Mouse (Mus musculus) adrenal gland, postnatal 25 days (tissue): Measurements from ENCODE around the gene Zfp512b. TPM values are rescaled to one million over a fixed set of nuclear protein-coding genes. Genes with fewer than 3 reads are reported as not detected.

Source experiments
- DNase-seq: peaks from one replicate; pipeline ENCODE4 v3.0.0; 2021; ENCODE audit warnings: mixed read lengths
- total RNA-seq: library from RNA; stranded (reverse); gene quantifications from 2 replicates; pipeline ENCODE4 v1.2.3, GENCODE M21; 2021

The Zfp512b gene
- total RNA-seq, 1 experiment from 2014 or later, result 81.6 TPM

DNA sequence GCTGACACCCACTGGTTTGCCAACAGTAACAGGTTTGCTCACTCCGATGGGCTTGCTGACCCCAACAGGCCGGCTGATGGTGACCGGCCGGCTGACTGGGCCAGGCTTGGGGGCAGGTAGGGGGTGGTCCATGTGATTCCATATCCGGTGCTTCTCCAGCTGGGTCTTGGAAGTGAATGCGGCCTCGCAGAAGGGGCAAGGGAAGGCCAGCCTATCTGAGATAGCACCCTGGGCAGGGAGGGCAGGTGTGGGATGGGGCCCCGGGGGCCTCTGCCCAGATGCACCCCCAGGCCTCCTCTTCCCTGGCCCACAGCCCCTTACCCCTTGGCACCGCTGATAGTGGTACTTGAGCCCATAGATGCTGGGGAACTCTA lies 2.9 kb downstream of the Zfp512b start:
- no peak for DNase-seq

DNA sequence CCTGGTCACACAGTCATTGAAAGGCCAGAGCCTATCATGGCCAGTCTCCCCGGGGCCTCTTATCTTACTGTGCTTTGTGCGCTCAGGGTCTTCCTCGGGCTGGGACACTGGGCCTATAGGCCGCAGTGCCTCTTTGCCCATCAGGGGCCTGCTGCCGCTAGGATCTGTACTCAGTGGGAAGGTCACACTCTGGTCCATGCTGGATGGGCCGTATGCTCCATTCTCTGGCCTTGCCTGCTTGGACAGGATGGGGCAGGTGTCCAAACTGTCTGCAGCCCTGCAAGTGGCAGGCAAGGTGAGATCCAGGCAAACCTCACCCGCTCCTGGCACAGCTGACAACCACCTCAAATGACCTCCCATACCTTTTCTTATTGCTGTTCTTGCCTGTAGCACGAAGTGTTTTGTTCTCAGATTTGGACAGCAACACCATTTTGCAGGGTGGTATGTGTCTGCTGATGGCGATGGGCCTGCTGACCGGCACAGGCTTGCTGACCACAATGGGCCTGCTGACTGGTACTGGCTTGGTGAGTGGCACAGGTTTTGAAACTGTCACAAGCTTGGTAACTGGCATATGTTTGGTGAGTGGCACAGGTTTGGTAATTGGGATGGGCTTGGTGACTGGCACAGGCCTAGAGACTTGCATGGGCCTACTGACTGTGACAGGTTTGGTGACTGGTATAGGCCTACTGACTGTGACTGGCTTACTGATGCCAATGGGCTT lies 3.4 kb downstream of the Zfp512b start:
- no peak for DNase-seq

DNA sequence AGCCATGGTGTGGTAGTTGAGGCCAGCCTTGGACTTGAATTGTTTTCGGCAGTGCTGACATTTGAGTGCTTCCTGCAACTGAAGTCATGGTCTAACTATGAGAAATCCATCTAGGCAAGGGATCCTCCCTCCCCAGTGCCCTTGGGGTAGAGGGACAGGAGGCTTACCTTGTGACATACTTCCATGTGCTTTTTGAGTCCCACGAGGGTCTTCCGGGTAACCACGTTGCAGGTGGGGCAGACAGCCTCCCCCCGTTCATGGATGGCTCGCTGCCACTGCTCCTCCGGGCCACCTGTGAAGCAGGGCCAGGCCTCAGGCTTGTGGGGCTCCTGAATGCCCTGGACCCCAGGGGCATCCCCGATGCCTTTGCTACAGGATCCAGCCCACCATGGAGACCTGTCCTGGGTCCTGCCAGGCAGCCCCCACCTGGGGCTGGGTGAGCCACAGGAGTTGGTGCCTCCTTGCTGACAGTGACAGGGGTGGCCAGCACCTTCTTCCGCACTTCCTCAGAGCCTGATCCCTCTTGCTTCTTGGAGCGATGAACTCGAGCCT lies 4.3 kb downstream of the Zfp512b start:
- no peak for DNase-seq

DNA sequence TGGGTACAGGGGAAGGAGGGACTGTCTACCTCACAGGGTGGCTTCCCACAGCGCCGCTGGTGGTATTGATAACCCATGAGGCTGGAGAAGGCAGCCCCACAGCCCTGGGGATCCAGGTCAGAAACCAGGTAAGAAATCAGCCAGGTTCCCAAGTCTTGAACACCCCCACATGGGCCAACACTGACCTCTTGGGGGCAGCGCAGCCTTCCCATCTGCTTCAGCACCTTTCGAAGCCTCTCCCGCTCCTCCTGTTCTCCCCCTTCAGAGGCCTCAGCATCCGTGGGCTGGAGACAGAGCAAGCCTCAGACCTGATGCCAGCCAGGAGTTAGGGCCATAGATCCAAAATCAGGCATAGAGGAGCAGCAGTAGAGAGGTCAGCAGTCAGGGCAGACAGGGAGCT lies 4.8 kb downstream of the Zfp512b start:
- no peak for DNase-seq

DNA sequence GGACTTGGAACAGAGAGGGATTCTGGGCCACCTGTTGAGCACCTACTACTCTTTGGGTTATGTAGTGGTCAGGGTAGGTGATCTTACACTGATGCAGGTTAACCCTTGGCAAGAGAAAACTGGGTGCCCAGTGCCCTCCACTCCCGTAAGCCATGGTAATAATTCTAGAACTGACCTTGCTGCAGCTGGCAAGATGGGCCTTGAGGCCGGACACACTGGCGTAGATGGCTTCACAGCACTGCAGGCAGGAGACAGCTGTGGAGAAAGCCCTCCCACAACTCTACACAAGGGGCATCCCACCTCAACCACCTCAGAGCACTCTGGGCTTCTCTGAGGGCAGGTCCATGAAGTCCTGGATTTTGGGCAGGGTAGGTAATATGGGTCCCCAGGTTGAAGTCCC lies 6.5 kb downstream of the Zfp512b start:
- DNase-seq, result no peak

DNA sequence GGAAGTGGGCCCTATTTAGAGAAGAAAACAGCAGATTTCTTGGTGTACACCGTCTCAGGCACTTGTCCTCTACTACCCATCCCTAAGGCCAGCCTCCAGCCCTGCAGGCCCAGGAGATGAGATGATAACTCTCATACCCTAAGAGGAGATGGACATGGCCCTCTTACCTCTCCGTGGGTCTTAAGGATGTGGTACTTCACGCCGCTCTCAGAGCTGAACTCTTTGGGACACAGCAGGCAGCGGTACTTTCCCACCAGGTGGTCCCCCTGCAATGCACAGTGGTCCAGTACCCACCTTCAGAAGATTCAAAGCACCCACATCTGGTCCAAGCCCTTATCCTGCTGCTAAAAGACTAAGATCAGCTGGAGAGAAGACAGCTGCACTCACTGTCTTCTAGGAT lies 7.1 kb downstream of the Zfp512b start:
- DNase-seq, result no peak

DNA sequence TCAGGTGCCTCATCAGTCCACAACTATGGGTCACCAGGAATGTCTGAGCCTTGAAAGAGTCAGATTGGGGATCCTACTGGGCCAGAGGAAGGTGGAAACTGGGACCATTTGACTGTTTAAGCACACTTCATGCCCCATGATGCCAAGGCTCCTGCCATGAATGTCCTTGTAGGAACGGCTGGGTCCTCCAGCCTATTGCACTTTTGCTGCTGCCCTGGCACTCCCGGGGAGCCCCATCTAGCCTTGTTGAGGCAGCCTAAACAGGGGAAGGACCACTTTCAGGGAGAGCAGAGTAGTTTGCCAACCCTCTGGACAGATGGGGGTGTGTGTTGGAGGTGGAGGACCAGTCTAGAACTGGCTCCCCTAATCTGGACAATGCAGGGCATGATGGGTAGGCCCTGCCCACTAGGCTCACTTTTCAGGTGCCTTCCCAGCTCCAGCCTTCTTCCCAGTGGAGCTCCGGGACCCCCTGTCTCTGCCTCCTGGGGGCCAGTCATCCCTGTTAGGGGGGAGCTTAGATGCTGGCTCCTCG lies 8.1 kb downstream of the Zfp512b start, which contains the start of gene Uckl1:
TSS of gene Uckl1 (minus strand) at position 482 of the 532 bp plus-strand sequence.
- no peak for DNase-seq

DNA sequence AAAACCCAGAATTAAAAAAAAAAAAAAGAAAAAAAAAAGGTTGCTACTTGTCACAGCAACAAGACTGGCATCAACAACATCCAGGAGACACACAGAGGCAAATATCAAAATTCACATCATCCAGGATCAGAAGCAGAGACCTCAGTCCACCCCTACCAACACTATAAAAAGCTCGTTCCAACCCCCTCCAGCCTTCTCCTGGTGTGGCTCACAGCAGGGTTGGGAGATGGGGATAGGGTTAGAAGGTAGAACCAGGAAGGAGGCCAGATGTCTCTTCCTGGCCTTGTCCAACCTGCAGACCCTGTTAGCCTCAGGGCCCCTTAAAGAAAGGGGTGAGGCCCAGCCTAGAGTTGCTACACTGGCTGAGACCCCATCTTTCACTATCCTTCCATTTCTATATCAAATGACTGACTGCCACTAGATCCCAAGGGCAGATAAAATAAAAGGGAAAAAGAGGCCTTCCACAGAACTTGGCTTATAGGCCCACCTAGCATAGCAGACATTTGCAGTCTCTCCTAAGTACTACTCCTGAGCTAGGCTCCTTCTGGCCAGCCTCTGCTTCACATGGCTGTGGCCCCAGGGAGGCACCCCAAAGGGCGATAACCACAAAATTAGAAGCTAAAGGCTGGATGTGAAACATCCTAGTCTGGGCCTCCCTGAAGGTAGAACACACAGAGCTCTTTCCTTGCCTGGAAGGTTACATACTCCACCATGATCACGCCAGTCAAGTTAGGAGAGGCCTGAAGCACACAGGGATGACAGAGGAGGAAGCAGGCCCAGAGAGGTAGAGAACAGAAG lies 8.9 kb downstream of the Zfp512b start:
- DNase-seq, result no peak

DNA sequence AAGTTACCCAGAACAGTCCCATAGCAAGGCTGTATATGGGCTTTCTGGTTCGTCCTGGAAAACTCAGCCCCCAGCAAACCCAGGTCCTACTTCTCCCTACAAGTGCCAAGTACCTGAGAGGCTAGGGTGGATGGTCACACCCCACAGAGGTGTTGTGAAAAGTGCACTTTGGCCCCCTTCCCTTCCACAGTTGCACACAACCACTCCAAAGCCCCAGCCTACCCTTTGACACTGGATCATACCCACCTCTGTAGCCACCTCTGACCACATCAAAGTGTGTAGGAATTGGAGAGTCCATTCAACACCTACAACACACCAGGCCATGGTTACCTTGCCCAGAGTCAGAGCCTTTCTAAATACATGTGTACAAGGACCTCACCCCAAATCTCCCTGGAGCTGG lies 9.7 kb downstream of the Zfp512b start:
- no peak for DNase-seq

DNA sequence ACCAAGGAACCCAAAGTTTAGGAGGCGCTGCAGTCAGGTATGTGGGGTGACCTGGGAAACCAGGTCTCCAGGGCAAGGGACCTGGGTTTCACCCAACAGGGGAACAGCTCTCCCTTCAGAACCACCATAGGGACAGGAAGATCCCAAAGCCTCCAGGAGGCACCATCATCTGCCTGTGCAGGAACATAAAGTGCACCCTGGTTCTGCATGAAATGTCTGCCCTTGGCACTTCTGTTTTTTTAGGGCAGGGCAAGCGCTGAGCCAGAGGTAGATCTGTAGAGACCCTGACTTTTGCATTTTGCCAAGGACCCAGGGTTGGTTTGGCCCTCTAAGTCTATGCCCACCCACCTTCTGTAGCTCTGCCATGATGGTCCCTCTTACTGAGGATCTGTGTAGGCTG lies 10.2 kb downstream of the Zfp512b start:
- DNase-seq, result no peak

DNA sequence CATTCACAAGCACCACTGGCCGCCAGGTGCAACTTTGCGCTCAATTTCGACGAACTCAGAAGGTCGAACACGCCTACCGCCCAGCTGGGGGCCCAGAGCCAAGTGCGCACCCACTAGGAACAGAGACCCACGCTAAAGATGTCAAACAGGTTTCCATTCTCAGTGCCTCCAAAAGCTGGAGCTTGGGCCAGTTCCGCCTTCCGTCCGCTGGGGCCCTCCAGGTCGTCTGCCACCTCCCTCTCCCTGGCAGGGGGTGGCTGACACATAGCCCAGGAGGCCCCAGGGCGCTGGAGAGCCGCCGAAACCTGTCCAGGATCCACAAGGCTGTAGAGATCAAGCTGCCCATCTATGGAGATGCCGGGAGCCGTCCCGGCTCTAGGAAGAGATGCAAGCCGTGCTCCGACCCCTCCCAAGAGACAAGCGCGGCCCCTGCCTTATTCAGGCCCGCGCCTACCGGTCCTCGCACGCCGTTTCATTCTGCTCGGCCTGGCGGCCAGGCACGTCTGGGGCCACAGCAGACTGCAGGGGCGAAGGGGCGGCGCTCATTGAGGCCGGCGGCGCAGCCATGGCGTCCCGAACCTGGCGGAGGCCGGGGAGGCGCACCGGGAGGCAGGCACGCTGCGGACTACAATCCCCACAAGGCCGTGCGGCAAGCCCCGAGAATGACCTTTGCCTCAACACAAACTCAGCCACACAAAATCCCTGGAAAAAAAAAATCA lies 11.0 kb downstream of the Zfp512b start:
- peak; percentile 88 for DNase-seq

DNA sequence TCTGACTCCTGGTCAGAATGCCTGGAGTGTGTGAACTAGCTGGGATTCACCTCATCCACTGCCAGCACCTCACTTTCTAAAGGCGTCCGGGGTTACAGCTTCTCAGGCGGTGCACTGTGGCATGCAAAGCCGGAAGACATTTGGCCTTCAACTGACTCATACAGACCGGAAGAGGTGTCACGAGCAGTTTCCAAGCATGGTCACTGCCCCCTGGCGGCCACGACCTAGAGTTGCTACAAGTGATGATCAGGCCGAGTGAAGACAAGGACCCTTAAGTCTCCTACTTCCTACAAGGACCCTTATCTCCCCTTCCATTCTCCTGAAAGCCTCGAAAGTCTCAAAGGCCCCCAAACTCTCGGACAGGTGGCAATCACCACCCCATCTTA lies 11.6 kb downstream of the Zfp512b start:
- DNase-seq, result peak; percentile 84

DNA sequence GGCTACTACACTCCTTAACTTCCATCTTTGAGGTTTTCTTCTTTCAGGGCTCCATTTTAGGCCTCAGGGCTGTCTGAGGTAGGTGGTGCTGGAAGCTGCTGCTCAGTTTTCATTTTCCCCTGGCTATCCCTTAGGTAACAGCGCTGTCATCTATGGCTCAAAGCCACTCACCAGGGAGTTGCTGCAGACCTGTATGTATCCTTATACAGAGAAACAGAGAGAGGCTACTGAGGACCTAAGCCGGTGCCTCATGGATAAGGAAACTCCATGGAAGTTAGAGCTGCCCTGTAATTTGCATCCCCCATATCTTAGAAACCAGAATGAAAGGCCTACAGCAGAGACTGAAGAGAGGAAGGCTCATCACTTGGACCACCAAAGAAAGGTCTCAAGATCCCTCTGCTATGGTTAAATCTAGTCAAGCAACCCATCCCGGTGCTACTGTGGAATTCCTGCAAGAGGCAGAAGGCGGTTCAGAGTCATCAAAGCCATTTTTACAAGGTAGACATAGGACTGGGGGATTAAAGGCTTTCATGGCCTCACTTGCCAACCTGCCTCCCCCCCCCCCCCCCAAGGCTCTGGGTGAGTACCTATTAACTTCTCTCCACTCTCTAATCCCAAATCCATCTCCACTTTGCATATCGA lies 12.4 kb downstream of the Zfp512b start:
- no peak for DNase-seq

DNA sequence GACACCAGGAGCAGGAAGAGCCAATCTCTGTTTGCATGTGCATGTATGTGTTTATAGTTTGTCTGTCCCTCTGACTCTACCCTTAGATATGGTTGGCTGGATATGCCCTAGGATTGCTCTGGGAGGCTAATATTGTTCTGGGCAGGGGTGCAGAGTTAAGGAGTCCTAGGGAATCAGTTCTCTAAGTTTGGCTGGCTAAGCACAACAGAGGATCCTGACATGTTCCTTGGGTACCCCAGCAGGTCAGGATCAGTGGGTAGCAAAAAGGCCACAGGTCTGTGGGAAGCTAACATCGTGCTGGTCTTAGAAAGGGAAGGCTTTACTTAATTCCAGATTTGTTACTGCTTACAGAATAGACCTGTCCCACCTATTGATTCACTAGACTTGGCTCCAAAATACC lies 12.9 kb downstream of the Zfp512b start:
- no peak for DNase-seq

DNA sequence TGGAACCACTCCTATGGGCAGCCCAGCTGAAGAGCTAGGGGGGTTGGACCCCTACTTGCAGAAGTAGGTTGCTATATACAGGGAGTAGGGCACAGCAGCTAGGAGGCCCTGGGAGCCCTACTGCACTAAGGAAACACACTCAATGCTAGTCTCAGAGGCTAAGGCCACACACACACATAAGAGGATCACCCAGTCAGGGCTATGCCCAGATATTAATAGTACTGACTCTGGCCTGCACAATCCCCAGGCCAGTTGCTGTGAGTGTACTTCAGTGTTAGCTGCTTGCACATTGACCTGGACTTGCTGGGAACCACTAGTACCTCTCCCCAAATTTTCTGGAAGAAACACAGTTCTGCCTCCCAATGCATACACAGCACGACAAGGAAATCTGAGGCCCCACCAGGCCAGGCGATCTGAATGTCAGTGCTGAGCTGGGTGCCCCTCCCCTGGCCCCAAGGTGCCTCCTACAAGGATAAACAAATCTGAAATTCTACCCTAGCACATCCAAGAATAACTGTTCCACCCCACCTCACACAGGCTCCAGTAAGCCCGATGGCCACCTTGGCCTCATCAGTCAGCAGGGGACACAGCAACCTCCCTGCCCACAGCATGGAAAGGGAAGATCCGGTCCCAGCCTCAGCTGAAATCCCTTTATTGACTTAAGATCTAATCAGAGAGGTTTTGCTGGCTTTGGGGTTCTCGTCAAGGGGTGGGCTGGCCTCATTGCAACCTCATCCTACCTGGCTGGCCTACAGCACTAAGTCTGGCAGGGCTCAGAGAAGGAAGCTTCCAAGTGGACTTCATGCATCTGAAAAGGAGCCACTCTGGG lies 13.6 kb downstream of the Zfp512b start:
- no peak for DNase-seq

DNA sequence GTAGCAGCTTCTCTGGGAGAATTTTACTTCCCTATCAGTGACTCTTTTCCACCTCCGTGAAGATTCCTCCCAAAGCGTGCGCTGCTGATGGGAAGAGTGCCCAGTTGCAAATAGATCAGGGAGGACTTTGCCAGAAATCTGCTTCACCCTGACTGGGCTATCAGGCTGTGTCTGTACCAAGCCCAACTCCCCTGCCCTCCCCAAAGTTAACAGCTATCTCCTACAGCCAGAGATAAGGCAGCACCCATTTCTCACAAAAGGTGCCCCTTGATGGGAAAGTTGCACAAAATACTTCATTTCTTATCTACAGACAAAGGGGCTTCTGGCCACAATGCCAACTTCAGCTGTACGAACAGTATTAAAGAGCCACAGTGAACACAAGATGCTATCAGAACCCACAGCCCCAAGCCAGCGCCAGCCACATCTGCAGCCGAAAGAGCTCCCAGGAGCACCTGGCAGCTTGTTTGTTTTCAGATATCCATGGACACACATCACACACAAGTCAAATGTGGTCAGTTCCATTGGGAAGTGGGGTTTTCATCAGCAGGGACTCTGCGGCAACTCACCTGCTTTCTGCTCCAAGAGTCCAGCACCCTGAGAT lies 14.5 kb downstream of the Zfp512b start:
- DNase-seq, result no peak

DNA sequence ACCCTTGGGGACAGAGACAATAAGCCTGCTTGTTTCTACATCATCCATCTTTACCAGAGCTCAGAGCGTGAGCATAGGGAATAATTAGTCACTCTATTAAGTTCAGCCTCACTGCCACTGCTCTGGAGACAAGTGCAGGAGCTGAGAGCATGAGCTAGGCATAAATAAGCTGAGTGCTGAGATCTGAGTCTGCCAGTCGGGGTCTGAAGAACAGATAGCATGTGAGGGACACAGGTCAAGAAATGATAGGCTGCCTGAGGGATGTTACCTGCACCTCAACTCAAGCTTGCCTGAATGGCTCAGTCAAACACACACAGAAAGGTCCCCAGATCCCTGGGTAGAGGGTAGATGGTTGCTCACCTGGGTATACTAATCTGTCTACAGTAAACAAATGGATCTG lies 15.5 kb downstream of the Zfp512b start:
- no peak for DNase-seq

DNA sequence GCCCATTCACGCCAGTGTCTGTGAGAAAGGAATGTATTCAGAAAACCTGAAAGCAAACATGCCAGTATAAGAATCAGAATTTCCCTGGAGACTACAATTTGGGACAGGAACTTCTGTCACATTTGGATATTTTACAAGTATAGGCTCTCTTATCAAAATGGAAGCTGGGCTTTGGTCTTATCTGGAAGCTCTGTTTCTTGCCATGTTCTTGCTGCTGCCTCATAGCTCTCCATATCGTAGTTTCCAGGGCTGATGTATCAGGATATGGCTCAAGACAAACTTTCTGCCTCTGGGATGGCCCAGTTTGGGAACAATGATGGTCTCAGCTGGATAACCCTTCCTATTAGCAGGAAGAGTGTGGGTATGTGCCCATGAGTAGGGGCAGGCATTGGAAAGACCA lies 16.0 kb downstream of the Zfp512b start:
- DNase-seq, result no peak

DNA sequence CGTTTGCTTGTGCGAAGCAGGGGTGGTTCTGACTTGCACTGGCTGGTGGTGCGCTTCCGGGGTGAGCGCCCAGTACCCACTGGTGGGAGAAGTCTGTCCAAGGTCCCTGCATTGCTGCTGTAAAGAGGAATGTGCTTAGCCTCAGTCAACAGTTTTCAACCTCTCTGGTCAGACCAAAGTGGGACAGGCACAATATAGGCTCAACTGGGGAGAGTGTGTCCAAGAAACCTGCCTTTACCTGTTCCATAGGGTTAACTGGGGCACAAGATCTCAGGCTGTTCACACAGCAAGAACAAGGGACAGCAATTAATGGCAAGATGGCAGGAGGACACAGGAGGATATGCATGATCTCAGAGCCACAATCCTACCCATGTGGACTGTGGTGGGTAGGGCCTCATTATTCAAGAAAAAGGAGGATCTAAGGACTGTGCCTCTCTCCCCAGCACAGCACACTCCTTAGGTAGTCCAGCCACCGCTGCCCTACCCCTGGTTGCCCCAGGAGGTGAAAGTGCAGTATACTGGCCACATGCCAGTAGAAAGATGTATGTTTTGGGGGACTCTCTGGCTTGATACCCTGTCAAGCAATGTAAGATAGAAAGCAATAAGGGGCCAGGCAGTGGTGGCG lies 17.6 kb downstream of the Zfp512b start:
- no peak for DNase-seq

DNA sequence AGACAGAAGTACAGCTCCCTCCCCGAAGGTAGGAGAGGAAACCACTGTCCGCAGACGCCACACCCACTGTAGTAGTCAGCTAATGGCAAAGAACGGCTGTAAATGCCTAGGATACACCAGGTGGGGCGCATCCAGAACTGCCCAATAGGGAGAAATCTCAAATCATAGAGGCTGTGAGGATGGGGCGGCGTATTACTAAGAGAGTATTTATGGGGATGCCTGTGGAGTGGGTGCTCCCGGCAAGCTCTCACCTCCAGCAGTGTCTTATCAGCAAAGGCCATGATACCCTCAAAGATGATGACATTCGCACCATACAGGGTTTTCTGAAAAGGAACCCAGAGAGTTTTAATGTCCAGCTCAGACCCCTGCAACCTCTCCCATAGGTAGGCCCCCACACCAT lies 18.6 kb downstream of the Zfp512b start:
- no peak for DNase-seq
